Mouse (Mus musculus): Measurements from ENCODE around the gene Mapk12.

Gene Mapk12

DNA sequence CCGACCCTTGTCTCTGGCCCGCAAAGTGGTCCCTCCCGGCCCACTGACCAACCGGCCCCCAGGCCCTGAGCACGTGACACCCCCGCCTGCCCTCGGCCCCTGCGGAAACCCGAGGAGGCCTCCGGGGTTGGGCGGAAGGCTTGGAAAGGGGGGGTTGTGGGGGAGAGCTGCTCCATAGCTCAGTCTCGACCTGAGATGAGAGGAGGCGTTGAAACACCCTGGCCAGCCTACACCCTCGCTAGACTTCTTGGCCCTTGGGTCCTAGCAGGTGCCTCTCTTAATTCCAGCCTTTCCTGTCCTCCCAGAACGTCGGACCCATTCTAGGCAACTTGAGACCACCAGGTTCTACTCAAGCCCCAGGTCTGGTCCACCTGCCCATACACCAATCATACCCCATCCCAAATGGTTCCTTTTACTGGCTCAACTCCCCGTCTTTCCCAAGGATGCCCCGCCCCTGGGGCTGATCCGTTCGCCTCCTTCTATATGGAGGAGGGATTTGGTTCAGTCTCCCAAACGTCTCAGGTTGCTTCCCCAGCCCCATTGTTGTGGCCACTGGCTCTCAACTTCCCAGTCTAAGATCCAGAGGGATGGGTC is at the start of gene Mapk12:
TSS of gene Mapk12 (minus strand) at position 45 of the 594 bp plus-strand sequence.
- no peak for DNase-seq

DNA sequence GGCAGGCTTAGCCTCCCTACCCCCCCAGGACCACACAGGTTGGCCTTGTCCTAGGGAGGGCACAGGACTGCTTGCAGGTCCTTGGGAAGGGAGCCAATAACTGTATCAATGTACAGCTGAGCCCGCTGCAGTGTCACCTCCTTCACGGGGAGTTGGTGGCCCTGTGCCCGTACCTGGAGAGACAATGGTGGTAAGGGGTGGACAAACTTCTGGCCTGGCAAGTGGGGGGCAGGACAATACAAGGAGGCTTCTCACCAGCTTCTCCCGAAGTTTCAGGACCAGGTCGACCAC is 44.4 kb upstream of the Mapk12 start:
- DNase-seq, result no peak

DNA sequence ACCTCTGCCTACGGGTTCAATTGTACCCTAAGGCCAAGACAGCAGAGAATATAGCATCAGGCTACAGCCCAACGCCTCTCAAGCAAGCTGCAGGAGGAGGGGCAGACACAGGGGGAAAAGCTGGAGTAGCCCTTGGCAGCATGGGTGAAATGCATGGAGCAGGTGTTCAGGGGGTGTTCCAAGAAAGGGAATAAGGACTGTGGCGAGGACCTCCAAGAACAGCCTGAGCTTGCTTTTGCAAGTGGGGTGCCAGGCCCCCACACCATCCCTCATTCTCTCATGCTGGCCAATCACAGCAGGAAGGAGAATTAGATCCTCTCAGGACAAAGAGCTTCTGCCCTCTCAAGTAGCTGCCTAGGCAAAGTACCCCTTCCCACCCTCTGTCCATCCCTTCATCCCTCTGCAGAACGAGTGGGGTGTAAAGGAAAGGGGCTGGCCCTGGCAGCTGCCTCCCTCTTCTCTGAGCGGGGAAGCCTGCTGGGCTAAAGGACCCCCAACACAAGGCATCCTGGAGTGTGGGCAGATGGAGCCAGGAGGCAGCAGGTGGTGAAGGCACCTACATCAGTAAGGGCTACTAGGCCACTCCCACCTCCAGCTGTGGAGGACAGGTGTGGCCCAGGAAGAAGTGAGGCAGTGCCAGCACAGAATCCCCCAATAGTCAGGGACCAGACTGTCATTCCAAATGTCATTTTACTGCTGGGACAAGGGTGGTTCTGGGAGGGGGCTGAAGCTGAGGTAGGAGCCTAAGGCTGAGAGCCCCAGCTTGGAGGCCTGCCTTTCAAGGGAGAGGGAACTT is 43.8 kb upstream of the Mapk12 start:
- no peak for DNase-seq

DNA sequence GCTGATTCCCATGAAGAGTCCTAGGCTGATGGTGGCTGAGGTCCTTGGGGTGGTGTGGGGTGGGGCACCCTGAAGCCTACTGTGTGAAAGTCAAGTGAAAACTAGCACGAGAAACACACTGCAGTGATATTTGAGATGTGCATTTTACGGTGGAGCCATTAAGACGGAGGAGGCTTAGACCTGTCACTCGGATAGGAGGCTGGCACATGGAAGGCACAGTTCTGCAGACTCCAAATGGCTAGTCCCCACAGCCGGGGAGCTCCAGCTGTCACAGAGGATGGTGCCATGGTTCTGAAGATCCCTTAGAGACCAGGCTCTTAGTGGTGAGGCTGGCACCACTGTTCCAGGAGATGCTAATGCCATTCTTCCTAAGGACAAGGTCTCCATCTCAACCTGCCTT is 42.3 kb upstream of the Mapk12 start:
- DNase-seq, result no peak

DNA sequence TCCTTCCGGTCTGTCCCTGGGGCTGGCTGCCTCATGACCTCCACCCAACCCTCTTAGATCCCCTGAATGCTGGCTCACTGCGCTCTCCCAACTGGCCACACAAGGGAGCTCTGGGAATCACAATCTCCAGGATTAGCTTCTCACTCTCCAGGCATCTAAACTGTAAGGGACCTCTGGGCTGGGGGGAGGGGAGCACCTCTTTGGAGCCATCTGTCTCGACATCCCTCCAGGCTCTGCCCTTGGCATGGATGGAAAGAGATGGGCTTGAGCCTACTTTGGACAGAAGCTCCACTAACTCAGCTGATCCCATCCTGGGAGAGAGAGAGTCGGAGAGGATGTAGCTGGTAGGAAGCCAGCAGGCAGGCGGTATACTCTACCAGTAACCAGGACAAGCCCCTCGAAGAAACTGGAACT is 41.8 kb upstream of the Mapk12 start:
- no peak for DNase-seq

DNA sequence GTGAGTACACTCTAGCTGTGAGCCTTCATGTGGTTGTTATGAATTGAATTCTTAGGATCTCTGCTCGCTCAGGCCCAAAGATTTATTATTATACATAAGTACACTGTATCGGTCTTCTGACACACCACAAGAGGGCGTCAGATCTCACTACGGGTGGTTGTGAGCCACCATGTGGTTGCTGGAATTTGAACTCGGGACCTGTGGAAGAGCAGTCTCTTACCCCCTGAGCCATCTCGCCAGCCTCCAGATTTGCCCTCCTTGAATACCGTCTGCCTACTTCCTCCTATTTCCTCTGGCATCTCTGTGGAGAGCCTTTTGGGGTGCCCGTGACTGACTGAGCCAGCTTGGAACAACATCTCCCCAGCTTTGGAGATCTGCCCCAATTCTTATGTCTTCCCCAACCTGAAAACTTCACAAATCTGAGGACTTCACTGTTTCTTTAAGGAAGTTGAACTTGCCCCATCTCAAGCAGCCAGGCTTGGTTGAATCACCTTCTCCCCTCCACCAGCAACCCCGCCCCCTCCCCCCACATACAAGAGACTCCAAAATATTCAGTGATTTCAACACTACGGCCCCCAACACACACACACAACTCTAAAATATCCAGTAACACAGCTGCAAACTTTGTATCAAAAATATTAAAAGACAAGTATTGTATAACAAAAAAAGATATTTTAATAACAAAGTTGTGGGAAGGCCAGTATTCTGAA is 41.2 kb upstream of the Mapk12 start:
- no peak for DNase-seq

DNA sequence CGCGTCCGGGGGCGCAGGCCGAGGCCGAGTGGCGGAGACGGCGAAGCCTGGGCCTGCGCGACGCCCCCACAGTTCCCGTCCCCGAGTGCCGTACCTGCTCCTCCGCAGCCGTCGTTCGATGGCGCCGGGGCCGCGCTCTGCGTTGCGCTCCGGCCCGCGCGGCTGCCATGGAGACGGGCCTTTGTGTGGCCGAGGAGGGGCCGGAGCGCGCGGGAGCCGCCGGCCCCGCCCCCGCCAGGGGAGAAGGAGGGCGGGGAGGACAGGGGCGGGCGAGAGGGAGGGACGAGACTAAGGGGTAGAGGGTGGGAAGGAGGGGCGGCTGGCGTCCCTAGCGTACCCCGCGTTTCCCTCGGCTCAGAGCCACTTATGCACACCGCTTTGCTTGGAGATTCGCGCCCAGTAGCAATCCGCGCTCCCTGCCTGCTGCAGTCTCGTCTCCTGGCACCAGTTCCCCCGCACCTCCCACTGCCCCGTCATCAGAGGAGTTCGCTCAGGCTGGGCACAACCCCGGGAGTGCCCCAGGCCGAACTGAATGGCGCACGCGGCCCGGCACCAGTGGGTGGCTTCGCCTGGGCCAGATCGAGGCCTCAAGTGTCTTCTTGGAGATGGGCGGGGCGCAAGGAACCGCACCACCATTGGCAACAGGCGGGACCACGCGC is 40.2 kb upstream of the Mapk12 start, which contains the start of gene Plxnb2:
TSS of gene Plxnb2 (minus strand) at position 218 of the 659 bp plus-strand sequence.
- peak; percentile 74 for DNase-seq

DNA sequence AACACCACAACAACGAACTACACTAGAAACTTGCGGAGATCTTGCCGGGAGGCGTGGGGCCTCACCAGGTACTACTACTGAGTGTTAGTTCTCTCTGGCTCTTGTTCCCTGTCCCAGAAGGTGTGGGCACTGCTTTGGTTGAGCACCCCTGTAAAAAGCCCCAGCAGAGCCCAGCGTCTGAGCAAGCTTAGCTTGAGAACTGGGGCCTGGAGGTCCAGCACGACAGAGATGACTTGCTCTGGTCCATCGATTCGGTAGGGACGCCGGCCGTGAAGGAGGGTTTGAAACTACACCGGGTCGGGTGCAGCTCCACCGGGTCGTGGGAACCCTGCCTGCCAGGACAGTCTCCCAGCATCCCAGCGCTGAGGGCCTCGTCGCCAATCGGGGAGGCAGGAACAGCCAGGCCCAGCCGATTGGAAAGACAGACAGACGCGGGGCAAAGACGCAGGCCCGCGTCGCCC is 39.6 kb upstream of the Mapk12 start:
- DNase-seq, result no peak

DNA sequence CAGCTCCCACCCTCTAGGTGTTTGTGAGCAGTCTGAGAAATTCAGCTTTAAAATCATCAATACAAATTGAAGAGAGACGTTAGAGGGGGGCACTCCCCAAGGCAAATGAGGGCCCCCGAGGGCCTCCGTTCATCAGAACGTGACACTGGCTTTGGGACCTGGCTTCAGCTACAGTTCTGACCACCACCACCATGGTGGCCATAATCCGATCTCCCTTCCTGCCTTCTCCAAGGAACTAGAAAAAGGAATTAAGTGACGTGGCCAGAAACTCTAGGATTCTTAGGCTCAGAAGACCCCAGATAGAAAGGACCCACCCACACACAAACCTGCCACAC is 39.1 kb upstream of the Mapk12 start:
- DNase-seq, result no peak

DNA sequence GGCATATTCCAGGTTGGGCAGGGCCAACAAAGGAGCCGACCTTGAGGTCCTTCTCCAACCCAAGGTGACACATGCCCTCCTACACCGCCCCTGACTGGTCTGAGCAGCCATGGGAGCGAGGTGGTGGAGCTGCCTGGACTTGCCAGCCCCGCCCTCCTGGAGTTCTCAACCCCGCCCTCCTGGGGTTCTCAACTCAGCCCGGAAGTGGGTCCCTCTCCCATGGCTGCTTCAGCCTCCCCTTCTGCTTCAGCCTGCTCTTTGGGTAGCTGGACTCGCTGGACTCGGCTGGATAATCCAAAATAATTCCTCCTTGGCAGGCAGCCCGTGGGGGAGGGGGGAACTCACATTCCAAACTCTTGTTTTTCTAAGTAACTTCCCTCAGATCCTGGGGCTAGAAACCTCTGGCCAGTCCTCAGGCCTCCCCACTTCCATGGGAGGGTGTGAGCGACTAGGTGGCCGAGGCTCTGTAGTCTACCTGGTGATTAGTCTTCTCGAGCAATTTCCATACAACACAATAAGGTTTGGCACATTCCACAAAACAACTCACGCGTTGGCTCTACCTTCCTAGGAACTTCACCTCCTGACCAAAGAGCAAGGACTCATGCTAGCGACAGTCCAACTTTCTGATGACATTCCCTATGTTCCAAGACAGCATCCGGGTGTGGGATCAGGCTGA is 38.6 kb upstream of the Mapk12 start:
- DNase-seq, result no peak

DNA sequence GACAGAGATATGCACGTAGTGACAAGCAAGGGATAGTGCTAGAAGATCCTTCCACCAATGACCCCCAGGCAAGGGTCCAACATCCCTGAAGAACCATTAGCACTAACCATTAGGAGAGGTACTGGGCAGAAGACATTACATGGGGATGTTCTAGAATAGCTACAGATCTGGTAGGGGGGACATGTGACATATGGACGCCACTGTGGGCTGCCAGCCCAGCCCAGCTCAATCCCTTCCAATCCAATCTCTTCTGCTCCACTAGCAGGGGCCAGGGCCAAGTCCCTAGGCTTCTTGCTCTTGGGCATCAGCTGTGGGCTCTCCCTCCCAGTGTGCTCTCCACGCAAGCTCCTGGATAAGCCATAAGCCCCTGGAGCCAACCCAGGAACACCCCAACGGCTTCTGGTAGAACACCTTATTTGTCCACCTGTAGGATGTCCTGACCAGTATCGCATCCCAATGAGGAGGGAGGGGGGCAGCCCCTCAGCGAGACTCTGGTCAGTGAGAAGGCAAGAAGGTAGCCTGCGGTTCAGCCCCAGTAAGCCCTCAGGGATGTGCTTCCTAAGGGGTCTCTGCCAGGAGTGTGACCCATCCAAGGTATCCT is 37.9 kb upstream of the Mapk12 start:
- no peak for DNase-seq

DNA sequence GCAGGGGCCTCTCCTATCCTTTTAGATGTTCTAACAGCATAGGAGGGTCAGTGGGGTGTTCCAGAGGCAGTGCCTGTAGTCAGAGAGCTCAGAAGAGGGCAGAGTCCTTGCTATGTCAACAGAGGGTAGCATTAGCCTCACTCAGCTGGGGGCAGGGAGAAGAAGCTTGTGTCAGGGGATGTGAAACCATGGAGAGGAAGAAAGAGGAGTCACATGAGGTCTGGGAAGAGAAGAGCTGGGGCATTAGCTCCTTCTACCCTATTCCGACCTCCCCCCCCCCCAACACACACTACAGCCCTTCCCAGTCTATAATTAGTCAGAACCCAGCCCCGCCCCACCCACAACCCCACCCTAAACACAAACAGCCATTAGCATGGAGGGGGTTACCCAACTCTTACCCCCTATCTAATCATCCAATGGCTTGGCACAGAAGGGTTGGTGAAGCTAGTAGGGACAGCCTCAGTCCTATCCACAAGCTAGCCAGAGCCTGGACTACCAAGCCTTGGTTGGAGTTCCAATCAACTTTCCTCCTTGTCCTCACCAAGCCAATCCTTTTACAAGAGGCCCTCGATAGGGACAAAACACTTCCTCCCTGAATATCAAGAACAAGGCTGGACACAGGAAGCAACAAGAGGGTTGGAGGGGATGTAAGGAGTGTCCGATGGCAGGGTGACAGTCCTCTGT is 37.2 kb upstream of the Mapk12 start:
- no peak for DNase-seq

DNA sequence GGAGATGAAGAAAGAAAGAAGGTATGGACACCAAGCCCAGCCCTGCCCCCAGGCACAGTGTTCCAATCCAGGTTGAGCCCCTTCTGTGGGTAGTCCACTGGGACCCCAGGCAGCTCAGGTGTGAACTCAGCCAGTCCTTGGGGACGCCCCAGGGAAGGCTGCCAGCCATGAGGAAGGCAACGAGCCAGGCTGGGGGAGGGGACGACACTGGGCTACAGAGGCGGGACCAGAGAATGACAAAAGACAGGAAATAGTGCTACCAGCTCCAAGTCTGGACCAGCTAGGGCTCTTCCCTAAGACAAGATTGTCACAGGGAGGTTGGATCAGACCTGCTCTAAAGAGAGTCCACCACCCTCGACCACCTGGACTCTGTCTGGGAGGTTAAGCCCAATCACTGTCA is 36.6 kb upstream of the Mapk12 start:
- DNase-seq, result peak; percentile 62

DNA sequence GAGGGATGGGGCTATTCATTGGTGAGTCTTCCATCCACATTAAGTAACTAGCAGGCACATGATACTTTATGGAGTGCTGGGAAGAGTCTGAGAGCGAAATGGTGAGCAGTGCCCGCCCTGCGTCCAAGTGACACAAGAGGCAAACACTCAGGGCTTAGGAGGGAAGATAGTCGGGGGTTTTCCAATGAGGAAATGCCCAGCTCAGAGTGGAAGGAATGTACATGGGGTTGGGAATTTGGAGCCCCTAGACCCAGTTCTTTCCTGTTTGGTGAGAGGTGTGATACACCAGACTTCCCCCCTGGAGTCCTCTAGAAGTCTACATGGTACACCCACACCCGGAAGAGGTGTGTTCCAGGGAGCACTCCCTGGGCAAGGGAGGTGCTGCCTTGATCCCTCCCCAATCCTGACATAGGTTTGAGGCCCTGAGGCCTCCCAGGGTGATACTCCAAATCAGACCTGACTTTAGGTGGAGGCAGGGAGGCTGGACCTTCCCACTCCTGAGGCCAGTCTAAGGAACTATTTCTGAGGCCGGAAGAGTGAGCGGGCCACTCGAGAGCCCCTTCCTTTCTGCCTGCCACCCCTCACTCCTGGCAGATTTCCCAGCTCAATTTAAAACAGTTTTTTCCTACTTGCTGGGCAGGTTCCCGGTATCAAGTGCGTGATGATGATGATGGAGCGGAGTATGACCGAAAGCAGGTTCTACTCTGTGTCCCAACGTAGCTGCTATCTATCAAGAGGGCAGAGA is 35.1 kb upstream of the Mapk12 start:
- DNase-seq, result no peak

DNA sequence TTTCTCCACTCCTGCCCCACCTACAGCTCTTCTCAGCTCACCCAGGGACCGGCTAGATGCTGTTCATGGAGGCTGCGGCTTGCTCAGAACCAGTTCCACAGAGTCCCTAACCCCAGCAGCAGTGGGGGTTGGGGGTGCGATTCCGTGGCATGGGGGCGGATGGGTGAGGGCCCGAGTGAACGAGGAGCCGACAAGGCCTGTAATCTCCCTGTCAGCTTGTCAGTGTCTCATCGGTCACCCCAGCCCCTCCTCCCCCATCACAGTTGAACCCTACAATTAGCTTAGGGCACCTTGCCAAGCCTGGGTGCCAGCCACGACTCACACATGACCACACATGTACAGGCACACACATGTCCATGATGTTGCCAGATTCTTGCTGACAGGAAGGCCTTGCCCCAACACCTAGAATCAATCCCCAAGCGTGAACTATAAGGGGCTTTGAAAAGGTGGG is 34.4 kb upstream of the Mapk12 start:
- no peak for DNase-seq

DNA sequence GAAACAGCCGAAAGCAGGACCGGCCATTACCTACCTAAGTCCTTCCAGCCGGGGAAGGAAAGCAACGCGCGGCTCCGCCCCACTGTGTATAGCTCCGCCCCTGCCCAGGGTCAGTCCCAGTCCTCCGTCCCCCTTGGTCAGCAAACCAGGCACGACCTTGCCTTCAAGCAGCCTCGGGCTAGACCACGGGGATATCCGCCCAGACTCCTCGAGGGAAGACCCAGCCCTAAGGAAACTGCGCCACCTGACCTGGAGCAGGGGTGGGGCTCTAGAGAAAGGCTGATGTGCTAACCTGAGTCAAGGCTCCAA is 33.4 kb upstream of the Mapk12 start:
- peak; percentile 49 for DNase-seq

DNA sequence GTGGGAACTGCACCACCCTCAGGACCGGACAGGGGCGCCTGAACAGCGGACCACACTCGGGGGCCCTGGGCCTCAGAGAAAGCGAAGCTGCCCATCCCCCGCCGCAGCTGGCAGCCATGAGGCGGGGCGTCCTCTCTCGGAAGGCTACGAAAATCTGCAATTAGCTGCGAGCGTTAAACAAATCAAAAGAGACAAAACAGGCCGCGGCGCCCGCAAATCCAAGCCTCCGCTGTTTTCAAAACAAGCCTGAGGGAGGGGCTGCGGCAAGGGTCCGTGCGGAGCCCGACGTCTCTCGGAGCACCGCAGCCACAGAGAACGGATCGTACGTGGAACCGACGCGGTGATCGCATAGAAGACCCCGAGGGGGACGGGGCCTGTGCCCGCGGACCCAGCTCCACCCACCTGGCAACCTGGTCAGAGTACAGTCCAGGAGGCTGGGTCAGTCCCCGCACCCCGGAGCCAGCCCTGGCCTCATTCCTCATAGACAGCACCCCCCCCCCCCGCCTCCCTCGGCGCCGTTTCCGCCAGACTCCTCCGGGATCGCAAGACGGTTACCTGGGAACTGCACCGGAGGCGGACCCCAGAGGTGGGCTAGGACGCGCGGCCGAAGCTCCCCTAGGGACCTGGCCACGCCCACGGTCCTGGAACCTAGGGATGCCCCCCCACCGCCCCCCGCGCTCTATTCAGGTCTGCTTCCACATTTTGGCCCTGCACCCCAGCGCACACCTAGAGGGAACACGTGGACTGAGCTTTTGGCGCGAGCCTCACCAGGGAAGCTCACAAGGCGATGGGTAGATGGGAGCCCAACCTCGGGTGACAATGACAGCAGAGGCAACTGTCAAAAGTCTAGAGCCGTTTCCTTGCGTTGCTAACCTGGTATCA is 32.8 kb upstream of the Mapk12 start:
- DNase-seq, result peak; percentile 67

DNA sequence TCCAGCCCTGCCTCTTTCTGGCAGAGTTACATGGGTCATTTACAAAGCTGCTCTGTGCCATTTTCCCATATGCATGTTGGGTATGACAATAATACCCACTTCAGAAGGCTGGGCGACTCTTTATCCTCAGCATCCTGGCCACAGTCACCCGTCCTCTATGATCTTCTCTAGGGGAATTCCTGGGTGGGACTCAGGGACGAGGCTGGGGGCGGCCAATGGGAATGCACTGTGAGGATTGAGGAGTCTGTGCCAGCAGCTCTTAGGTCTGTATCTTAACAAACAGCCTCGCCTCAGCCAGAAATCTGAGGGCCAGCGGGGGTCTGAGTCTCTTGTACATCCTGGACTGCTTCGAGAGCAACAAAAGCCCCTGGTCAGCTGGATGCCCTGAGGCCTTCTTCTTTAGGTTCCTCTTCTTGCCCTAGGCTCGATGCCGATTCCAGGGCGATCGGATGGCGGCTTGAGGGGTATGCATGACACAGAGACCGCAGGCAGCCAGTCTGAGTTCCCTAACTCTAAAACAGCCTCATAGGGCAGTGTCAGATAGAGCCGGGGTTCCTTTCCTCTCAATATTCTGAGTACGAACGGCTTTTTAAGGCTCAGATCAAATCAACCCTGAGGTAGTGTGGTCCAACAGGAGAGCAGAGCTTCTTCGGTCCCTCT is 31.9 kb upstream of the Mapk12 start:
- DNase-seq, result no peak

DNA sequence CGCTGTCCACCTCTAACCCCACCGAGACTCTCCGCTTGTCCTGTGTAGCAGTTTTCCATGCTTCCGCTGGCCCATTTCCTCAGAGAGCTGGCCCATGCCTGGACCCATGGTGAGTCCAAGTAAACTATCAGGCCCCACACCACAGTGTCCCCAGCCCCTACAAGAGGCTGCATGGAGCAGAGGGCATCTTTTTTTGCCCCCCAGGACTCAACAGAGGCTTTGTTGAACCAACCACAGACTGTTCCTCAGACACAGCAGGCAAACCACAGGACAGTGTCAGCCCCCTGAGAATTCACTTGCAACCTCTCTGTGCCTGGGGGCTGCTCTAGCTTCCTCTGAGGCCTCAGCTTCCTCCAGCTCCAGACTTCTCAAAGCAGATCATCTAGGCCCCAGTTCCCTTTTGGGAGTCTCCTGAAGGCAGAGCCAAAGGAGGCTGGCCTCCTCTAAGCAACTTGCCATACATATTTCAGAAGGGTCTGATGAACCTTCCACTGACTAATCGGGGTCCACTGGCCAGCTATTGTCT is 31.1 kb upstream of the Mapk12 start:
- no peak for DNase-seq

DNA sequence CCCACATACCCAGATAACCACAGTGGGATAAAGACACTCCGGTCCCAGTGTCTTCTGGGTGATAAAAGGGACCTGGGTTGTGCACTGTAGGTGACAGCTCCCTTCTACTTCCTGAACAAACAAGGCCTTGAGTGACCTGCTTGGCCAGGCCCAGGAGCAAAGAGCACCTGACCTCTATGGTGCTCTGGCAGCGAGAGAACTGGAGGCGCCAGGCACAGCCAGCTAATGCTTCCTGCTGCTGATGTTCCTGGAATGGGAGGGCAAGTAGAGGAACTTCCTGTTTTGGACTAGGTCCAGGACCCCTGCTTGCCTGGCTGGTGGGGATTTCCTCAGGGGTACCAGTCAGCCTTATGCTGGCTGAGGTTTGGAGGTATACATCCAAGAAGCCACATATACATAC is 29.6 kb upstream of the Mapk12 start:
- no peak for DNase-seq

Measured in right cerebral cortex, postnatal 14 days (tissue).